Mouse (Mus musculus) lung, embryonic 16.5 days (tissue): ENCODE data around the gene Timm23. TPM values are rescaled to one million over a fixed set of nuclear protein-coding genes. Genes with fewer than 3 reads are reported as not detected.
"Not testable (repeated sequence)": the region's sequence is repeated elsewhere in the genome, so short reads cannot be mapped to it uniquely, and the experiment has no call there.

Source experiments
- ATAC-seq: fragments of 200-750 bp; cut with Nextera tagmentation; 2 replicates; pipeline ENCODE4 v1.8.0; 2017; ENCODE audit warnings: low read depth, mild to moderate bottlenecking, moderate library complexity
- H3K27ac ChIP-seq: fragments of 300-500 bp; sonication (generic); 2 replicates; pipeline ENCODE4 v1.5.1; 2014; ENCODE audit warnings: mild to moderate bottlenecking, control low read depth, low read length
- H3K27me3 ChIP-seq: fragments of 300-500 bp; sonication (generic); 2 replicates; pipeline ENCODE4 v1.6.1; 2014; ENCODE audit warnings: low read depth, low read length, mixed read lengths; ENCODE audit not compliant: control insufficient read depth, insufficient read depth
- H3K36me3 ChIP-seq: fragments of 300-500 bp; sonication (generic); 2 replicates; pipeline ENCODE4 v1.6.1; 2014; ENCODE audit warnings: low read length; ENCODE audit not compliant: control insufficient read depth, insufficient read depth
- H3K4me1 ChIP-seq: fragments of 300-500 bp; sonication (generic); replicated peaks from 2 replicates; pipeline ENCODE4 v1.6.1; 2014; ENCODE audit warnings: low read length, mixed read lengths; ENCODE audit not compliant: control insufficient read depth, insufficient read depth
- H3K4me2 ChIP-seq: fragments of 300-500 bp; sonication (generic); 2 replicates; pipeline ENCODE4 v1.6.1; 2014; ENCODE audit warnings: low read depth, low read length, control low read depth
- H3K4me3 ChIP-seq: fragments of 300-500 bp; sonication (generic); 2 replicates; pipeline ENCODE4 v1.5.1; 2014; ENCODE audit warnings: mild to moderate bottlenecking, low read length, control low read depth
- H3K9ac ChIP-seq: fragments of 300-500 bp; sonication (generic); 2 replicates; pipeline ENCODE4 v1.6.1; 2014; ENCODE audit warnings: low read length, control low read depth
- H3K9me3 ChIP-seq: fragments of 300-500 bp; sonication (generic); 2 replicates; pipeline ENCODE4 v1.6.1; 2016; ENCODE audit warnings: low read length; ENCODE audit not compliant: control insufficient read depth
- WGBS: fragments of 180-500 bp; shearing (Covaris S2); extraction: QIAGEN DNeasy Blood & Tissue Kit; methylation state at CpG from one replicate; pipeline ENCODE4 v1.1.7; 2014; 5-methylcytosine and 5-hydroxymethylcytosine counted together
- polyA plus RNA-seq: library from polyadenylated mRNA; unstranded; fragments of >200 nt; fragmentation: Nextera tagmentation; extraction: Ambion mirVana; gene quantifications from 2 replicates; pipeline ENCODE4 v1.2.1, GENCODE M21; 2015

Gene Timm23
- 208 and 224 TPM in 2 replicates for polyA plus RNA-seq

DNA sequence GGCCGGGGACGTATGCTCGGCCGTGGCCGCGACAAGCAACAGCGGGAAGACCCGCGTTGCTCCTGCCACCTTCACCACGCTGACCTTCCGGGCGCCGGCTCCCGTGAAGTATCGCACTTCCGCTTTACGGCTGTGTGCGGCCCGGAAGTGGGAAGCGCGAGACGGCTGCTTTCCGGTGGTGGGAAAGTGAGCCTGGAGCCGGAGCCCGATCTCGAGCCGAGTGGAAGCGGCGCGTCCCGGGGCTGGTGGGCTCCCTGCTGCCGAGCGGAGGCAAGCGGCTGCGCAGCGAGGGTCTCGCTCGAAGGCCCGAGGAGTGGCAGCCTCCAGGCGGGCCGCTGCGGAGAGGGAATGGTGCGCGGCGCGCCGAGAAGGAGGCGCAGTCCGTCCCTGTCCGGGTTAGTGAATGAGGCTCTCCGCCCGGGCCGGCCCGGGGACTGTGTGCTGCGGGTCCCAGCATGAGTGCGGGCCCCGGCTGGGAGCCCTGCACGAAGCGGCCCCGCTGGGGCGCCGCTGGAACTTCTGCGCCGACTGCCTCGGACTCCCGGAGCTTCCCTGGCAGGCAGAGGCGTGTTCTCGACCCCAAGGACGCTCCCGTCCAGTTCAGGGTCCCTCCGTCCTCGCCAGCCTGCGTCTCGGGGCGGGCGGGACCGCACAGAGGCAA, at the start of gene Timm23, which contains the start of gene Parg:
Gene Timm23 (minus strand): TSS at position 108 of the 661 bp plus-strand sequence.
Gene Parg (plus strand): TSS at position 159 of the 661 bp plus-strand sequence.
- no peaks in the 10 kb centered on the region for H3K9me3 ChIP-seq
- peak; percentile 98 for ATAC-seq
- peak within 1 kb of the TSS; percentile 73 for H3K27ac ChIP-seq
- H3K36me3 ChIP-seq: peaks cover 14% of the 10 kb centered on the region
- peak within 1 kb of the TSS; percentile 97 for H3K9ac ChIP-seq
- peak within 1 kb of the TSS; percentile 99 for H3K4me3 ChIP-seq
- H3K27me3 ChIP-seq: no peaks in the 10 kb centered on the region
- H3K4me2 ChIP-seq: peak within 1 kb of the TSS; percentile 93
- H3K4me1 ChIP-seq: peaks cover 19% of the 10 kb centered on the region
- WGBS: under 1% methylated on average over 68 of the region's 77 CpGs

DNA sequence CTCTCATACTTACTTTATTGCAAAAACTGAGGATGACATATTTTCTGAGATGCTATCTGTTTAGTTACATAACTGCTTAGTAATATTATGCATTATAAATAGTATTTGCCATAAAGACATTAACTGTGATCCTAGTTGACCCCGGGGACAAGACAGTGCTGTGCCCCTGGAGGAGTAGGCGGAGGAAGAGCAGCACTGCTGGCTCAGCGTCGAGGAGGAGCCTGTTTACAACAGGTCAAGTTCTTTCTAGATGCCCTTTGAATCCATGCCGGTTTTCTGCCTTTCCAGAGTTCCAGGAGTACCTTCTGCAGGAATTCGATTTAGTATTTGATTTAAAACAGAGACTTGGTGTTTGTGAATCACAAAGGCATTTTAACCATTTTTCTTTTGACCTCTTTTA, 47.9 kb upstream of the Timm23 start:
- Histone ChIP-seq H3K4me1 (no peaks in the 10 kb centered on the region), H3K4me3 (no peak overlapping the region), H3K27ac (no peak overlapping the region), H3K9me3 (no peaks in the 10 kb centered on the region), H3K36me3 (no peaks in the 10 kb centered on the region), H3K4me2 (no peak overlapping the region), H3K9ac (no peak overlapping the region), H3K27me3 (no peaks in the 10 kb centered on the region)
- 83% methylated on average over 6 of the region's 6 CpGs for WGBS
- no peak for ATAC-seq

DNA sequence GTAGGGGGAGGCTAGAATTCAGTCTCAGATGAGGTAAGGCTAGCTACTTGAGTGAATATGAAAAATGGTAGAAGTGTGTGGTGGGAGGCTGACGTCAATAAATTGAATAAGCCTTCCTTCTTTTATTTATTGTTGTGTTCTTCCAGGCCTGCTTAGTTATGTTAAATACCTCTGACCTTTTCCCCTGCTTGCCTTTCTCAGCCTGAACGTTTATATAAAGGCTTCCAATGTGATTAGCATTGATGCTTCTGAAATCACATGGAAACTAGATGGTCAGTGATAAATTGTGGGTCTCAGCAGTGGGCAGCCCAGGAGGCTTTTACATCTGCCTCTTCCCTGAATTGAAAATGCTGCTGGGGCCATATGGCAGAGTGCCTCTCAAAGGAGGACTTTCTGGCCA, 44.3 kb upstream of the Timm23 start:
- H3K36me3 ChIP-seq: peaks cover 8% of the 10 kb centered on the region; the same call in 1 of the 2 replicates
- 46% methylated on average over 2 of the region's 2 CpGs for WGBS
- ATAC-seq: no peak
- H3K27me3 ChIP-seq: no peaks in the 10 kb centered on the region
- no peaks in the 10 kb centered on the region for H3K9me3 ChIP-seq
- H3K4me1 ChIP-seq: no peaks in the 10 kb centered on the region
- no peak overlapping the region for H3K27ac ChIP-seq
- H3K4me3 ChIP-seq: no peak overlapping the region
- H3K9ac ChIP-seq: no peak overlapping the region
- H3K4me2 ChIP-seq: no peak overlapping the region

DNA sequence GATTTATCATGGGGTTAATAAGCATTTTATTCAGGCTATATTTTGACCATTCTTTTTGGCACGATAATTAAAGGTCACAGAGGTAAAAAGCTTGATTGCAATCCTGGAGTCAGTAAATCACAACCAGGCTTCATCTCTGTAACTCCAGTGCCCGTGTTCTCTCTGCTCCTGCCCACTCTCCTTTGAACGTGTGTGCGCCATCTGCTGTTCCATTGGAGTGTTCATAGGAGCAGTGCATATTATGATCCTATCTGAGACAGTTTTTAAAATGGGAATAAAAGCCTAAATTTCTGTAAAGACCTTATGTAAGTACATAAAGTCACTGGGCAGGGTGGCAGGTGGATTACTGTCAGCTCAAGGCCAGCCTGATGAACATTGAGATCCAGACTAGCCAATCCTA, 40.7 kb upstream of the Timm23 start:
- H3K9ac ChIP-seq: no peak overlapping the region
- WGBS: 71% methylated on average over 4 of the region's 4 CpGs
- H3K27ac ChIP-seq: no peak overlapping the region
- no peak overlapping the region for H3K4me2 ChIP-seq
- H3K36me3 ChIP-seq: peaks cover 8% of the 10 kb centered on the region; the same call in 1 of the 2 replicates
- no peaks in the 10 kb centered on the region for H3K27me3 ChIP-seq
- no peaks in the 10 kb centered on the region for H3K4me1 ChIP-seq
- no peak for ATAC-seq
- H3K9me3 ChIP-seq: no peaks in the 10 kb centered on the region
- H3K4me3 ChIP-seq: no peak overlapping the region

DNA sequence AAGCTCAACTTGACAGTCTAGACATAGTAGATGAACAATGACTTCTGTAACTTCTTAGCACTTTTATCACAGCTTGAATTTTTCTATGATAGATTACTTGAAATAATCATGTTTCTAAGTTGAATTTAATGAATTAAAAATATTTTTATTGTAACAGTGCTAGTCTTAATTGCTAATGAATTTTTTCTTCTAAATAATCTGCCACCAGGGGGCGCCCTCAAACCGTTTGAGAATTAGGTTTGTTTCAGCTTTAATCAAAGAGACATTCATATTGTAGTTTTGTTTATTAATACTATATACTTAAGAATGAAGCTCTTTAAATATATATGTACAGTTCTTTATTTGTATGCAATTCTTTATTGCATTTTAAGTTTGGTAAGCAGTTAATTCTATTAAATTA, 27.3 kb upstream of the Timm23 start:
- Histone ChIP-seq H3K4me2 (no peak overlapping the region), H3K36me3 (no peaks in the 10 kb centered on the region), H3K27me3 (no peaks in the 10 kb centered on the region), H3K4me1 (no peaks in the 10 kb centered on the region), H3K9ac (no peak overlapping the region), H3K27ac (no peak overlapping the region), H3K4me3 (no peak overlapping the region), H3K9me3 (no peaks in the 10 kb centered on the region)
- 0% methylated on average over 2 of the region's 2 CpGs for WGBS
- ATAC-seq: no peak

DNA sequence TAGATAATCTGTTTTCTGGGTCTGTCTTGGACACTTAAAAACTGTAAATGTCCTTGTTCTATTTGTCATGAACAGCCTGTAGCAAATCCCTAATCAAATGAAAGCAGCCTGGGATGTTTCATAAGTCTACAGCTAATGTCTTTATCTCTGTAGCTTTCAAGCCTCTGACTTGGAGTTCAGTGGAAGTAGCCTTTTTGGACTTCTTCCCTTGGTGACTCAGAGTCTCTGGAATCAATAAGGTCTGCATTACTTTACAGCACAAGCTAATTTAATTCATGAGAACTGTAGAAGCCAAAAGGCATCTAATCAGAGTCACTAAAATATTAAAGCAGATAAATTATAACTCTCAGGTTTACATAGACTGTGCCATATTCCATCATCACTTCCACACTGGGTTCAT, 24.9 kb upstream of the Timm23 start:
- Histone ChIP-seq H3K4me2 (no peak overlapping the region), H3K9ac (no peak overlapping the region), H3K9me3 (no peaks in the 10 kb centered on the region), H3K4me1 (no peaks in the 10 kb centered on the region), H3K4me3 (no peak overlapping the region), H3K27me3 (no peaks in the 10 kb centered on the region), H3K27ac (no peak overlapping the region), H3K36me3 (no peaks in the 10 kb centered on the region)
- ATAC-seq: no peak

DNA sequence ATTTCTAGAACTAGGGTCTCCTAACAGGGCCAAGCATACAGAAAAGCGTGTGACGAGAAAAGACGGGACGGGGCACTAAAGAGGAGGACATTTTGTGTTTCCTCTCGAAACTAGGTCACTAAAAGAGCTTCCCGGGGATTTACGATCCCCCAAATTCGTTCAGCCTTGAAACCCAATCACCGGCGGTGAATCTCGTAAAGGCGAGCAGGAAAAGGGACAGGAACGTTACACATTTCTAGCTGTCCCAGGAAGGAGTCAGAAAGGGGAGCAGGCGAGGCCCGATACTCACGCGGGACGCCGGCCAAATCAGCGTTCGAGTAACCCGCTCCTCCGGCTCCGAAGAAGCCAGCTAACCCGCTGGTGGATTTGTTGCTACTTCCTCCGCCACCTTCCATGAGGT, 344 bp downstream of the Timm23 start:
- Histone ChIP-seq H3K9me3 (no peaks in the 10 kb centered on the region), H3K27ac (peak overlapping the region; percentile 17), H3K4me2 (peak overlapping the region; percentile 70), H3K4me3 (peak overlapping the region; percentile 99), H3K4me1 (peaks cover 19% of the 10 kb centered on the region), H3K9ac (peak overlapping the region; percentile 97), H3K36me3 (peaks cover 17% of the 10 kb centered on the region), H3K27me3 (no peaks in the 10 kb centered on the region)
- 0% methylated on average over 25 of the region's 26 CpGs for WGBS
- ATAC-seq: peak; percentile 35; the same call in 1 of the 2 replicates

DNA sequence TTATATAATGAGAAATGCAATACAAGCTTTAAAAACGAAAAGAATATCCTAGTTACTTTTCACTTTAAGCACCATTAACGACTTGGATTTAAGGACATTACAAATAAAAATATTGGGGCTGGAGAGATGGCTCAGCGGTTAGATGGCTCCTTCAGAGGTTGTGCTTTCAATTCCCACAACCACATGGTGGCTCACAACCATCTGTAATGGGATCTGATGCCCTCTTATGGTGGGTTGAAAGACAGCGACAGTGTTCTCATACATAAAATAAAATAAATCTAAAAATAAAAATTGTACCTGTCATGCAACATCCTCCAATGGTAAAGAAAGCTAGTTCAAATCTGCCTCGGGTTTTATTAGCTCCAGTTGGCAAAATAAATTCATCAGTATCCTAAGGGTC, 8.1 kb downstream of the Timm23 start:
- H3K4me3 ChIP-seq, H3K27ac ChIP-seq, ATAC-seq, H3K4me2 ChIP-seq, H3K4me1 ChIP-seq, H3K9me3 ChIP-seq, H3K27me3 ChIP-seq, H3K9ac ChIP-seq: not testable (repeated sequence)
- WGBS: 76% methylated on average over 5 of the region's 5 CpGs
- H3K36me3 ChIP-seq: peaks cover 22% of the 10 kb centered on the region

DNA sequence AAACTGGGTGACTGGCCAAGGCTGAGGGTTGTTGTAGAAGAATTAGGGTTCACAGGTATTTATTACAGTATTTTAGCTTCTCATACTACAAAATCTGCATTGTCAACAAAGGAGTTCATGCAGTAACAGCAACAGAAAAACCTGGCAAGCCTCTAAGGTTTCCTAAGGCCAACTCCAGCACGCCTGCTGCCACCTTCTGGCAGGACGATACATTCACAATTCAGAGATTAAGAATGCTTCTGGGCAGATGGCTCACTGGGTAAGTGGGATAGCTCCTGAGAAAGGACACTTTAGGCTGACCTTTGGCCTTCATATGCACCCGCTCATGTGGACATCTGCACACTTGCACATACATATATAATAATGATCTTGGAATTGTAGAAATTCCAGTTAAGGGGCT, 9.3 kb downstream of the Timm23 start:
- no peaks in the 10 kb centered on the region for H3K27me3 ChIP-seq
- 37% methylated on average over 3 of the region's 3 CpGs for WGBS
- H3K4me2 ChIP-seq: no peak overlapping the region
- H3K9me3 ChIP-seq: no peaks in the 10 kb centered on the region
- ATAC-seq: no peak
- H3K4me3 ChIP-seq: no peak overlapping the region
- H3K27ac ChIP-seq: no peak overlapping the region
- H3K9ac ChIP-seq: no peak overlapping the region
- H3K4me1 ChIP-seq: no peaks in the 10 kb centered on the region
- H3K36me3 ChIP-seq: peaks cover 22% of the 10 kb centered on the region
